Mouse (Mus musculus): ENCODE results near the gene Atad3a. TPM values are rescaled to one million over a fixed set of nuclear protein-coding genes. Genes with fewer than 3 reads are reported as not detected.

The Atad3a gene
- total and polyA plus RNA-seq, 2 experiments from 2014 or later: 52.6 to 65.9 TPM

DNA sequence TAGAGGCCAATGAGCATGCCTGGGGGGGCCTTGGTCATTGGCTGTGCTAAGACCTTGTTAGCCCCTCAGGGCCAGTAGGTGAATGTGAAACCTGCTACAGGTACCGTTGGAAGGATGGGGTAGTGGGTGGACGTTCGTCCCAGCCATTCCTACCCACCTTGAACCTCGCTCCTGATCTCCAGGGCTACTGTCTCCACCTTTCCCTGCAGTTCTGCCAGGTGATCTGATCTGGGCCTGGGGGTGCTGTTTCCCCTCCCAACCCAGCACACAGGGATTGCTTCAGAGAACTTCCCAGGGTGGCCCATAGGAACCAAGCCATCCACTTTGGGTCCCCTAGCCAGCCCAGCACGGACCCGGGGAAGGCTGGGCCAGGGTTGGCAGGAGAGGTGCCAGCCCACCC, 21.7 kb downstream of the Atad3a start:
- no peaks in the 10 kb centered on the region for H3K9me3 ChIP-seq (ENCODE audit: low read length)
- TF ChIP-seq CTCF (IDR thresholded peaks at IDR 0.05): no peak
- H3K9ac ChIP-seq (replicated peaks; ENCODE audit: low read length, poor library complexity, severe bottlenecking): no peak overlapping the region

DNA sequence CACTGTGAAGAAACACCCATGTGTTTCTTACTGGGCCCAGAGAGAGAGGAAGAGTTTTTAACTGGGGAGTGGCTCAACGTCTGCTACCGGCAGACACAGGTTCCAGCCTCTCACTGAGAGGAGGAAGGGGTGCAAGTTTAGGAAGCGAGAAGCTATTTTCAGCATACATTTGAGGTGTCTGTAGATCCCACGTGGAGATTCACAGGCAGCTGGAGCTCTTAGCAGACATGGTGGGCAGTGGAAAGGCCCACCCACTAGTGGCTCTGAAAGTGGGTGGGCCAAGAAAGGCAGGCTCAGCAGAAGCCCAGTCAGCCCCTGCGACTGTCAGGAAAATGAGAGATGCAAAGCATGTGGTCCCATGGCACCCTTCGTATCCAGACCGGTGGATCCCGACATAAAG, 22.6 kb downstream of the Atad3a start:
- Histone ChIP-seq H3K9ac (replicated peaks; ENCODE audit: low read length, poor library complexity, severe bottlenecking) (no peak overlapping the region), H3K27ac (ENCODE audit: low read depth, low read length) (no peak overlapping the region), H3K4me1 (ENCODE audit: insufficient read depth, low read length) (peaks cover 10% of the 10 kb centered on the region; the same call in 1 of the 2 replicates), H3K27me3 (ENCODE audit: insufficient read depth, low read length) (no peaks in the 10 kb centered on the region), H3K36me3 (ENCODE audit: insufficient read depth, low read length) (peaks cover 43% of the 10 kb centered on the region), H3K4me3 (ENCODE audit: low read depth, low read length) (no peak overlapping the region), H3K4me2 (ENCODE audit: low read depth, low read length, poor library complexity, severe bottlenecking) (no peak overlapping the region), H3K9me3 (ENCODE audit: low read length) (no peaks in the 10 kb centered on the region)
- no peak for TF ChIP-seq CTCF (IDR thresholded peaks at IDR 0.05)
- DNase-seq (ENCODE audit: low spot score): no peak
- 67% methylated on average over 8 of the region's 8 CpGs for WGBS
- no peak for ATAC-seq (ENCODE audit: low FRiP score)

More for the DNA sequence above, 21.7 kb downstream of the Atad3a start:
- H3K4me2 ChIP-seq (ENCODE audit: low read depth, low read length, poor library complexity, severe bottlenecking): no peak overlapping the region
- WGBS: 85% methylated on average over 6 of the region's 6 CpGs
- H3K4me3 ChIP-seq (ENCODE audit: low read depth, low read length): no peak overlapping the region
- H3K4me1 ChIP-seq (ENCODE audit: insufficient read depth, low read length): 0 out of 2 replicates have a peak, but pooled peaks cover 7% of the 10 kb centered on the region
- H3K36me3 ChIP-seq (ENCODE audit: insufficient read depth, low read length): peaks cover 49% of the 10 kb centered on the region
- DNase-seq (ENCODE audit: low spot score) (no peak), ATAC-seq (ENCODE audit: low FRiP score) (no peak)
- H3K27ac ChIP-seq (ENCODE audit: low read depth, low read length): no peak overlapping the region
- no peaks in the 10 kb centered on the region for H3K27me3 ChIP-seq (ENCODE audit: insufficient read depth, low read length)

DNA sequence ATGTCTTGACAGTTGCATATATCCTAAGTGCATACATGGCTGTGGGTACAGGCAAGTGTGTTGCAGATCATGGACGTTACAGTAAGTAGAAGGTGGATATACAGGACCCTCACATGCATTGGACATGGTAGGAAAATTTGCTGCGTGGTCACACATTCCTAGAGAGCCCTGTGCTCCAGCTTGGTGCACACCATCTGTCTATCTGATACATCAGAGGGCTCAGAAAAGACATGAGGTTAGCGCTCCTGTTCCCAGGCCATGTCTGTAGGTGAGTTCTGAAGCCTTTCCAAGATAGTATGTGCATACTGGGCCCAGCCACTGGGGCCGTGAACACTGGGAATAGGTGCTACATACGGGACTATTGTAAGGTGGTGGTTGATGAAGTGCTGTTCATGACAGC, 24.5 kb downstream of the Atad3a start:
- peaks cover 10% of the 10 kb centered on the region; the same call in 1 of the 2 replicates for H3K4me1 ChIP-seq (ENCODE audit: insufficient read depth, low read length)
- peak overlapping the region; percentile 91; the same call in 1 of the 2 replicates for H3K9ac ChIP-seq (replicated peaks; ENCODE audit: low read length, poor library complexity, severe bottlenecking)
- peak overlapping the region; percentile 74; the same call in 1 of the 2 replicates for H3K4me3 ChIP-seq (ENCODE audit: low read depth, low read length)
- no peak overlapping the region for H3K27ac ChIP-seq (ENCODE audit: low read depth, low read length)
- peak overlapping the region; percentile 70 for H3K4me2 ChIP-seq (ENCODE audit: low read depth, low read length, poor library complexity, severe bottlenecking)
- no peaks in the 10 kb centered on the region for H3K9me3 ChIP-seq (ENCODE audit: low read length)
- no peak for ATAC-seq (ENCODE audit: low FRiP score)
- 87% methylated on average over 5 of the region's 5 CpGs for WGBS
- no peak for DNase-seq (ENCODE audit: low spot score)
- no peak for TF ChIP-seq CTCF (IDR thresholded peaks at IDR 0.05)
- H3K36me3 ChIP-seq (ENCODE audit: insufficient read depth, low read length): peaks cover 29% of the 10 kb centered on the region
- H3K27me3 ChIP-seq (ENCODE audit: insufficient read depth, low read length): no peaks in the 10 kb centered on the region

DNA sequence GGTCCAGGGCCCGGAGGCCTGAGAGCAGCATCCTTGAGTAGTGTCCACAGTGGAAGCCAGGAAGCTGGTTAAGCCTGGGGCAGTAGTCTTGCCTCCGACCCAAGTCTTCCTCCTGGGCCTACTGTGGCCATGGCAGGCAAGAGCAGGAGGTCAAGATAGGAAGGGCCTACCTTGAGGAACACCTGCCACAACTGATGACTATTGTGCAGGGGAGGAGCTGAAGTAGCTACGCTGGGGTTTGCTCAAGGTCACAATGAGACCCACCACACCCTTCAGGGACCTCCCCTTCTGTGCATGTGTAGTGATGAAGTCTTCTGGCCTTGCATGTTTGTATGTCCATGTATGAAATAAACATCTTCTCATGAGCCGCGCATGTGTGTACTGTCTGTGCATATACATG, 25.1 kb downstream of the Atad3a start:
- Histone ChIP-seq H3K4me2 (ENCODE audit: low read depth, low read length, poor library complexity, severe bottlenecking) (peak overlapping the region; percentile 70), H3K27ac (ENCODE audit: low read depth, low read length) (peak overlapping the region; percentile 94), H3K9me3 (ENCODE audit: low read length) (no peaks in the 10 kb centered on the region), H3K27me3 (ENCODE audit: insufficient read depth, low read length) (no peaks in the 10 kb centered on the region), H3K4me1 (ENCODE audit: insufficient read depth, low read length) (peaks cover 10% of the 10 kb centered on the region; the same call in 1 of the 2 replicates), H3K36me3 (ENCODE audit: insufficient read depth, low read length) (peaks cover 28% of the 10 kb centered on the region), H3K4me3 (ENCODE audit: low read depth, low read length) (peak overlapping the region; percentile 74), H3K9ac (replicated peaks; ENCODE audit: low read length, poor library complexity, severe bottlenecking) (peak overlapping the region; percentile 91)
- WGBS: 61% methylated on average over 5 of the region's 5 CpGs
- no peak for TF ChIP-seq CTCF (IDR thresholded peaks at IDR 0.05)
- DNase-seq (ENCODE audit: low spot score) (no peak), ATAC-seq (ENCODE audit: low FRiP score) (no peak)

DNA sequence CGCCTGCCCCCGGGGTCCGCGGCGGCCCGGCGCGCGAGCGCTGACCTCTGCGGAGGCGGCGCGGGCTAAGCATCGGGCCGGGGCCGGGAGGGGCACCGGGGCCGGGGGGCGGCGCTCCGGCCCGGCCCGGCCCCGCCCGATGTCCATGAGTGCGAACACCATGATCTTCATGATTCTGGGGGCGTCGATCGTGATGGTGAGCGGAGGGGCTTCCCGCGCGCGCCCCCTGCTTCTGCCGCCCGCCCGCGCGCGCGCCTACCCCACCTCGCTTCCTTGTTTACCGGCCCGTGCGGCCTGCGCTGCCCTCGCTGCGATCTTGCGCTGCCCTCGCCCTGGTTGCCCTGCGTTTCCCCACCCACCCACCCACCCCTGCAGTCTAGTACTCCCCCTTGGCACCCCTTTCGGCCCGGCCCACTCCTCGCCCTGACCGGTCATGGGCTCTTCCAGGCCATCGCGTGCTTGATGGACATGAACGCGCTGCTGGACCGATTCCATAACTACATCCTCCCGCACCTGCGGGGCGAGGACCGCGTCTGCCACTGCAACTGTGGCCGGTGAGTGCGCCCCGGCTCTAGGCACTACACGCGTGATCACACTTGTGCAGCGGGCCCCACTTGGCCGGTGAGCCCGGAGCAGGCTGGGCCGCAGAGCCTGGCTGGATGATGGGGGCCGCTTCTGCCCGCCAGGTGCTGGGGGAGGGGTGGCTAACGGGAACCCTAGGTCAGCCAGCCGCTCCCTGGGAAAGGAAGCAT, 25.8 kb downstream of the Atad3a start:
- Histone ChIP-seq H3K27me3 (ENCODE audit: insufficient read depth, low read length) (no peaks in the 10 kb centered on the region), H3K4me3 (ENCODE audit: low read depth, low read length) (peak overlapping the region; percentile 74), H3K36me3 (ENCODE audit: insufficient read depth, low read length) (peaks cover 21% of the 10 kb centered on the region), H3K9me3 (ENCODE audit: low read length) (no peaks in the 10 kb centered on the region), H3K9ac (replicated peaks; ENCODE audit: low read length, poor library complexity, severe bottlenecking) (peak overlapping the region; percentile 91), H3K4me1 (ENCODE audit: insufficient read depth, low read length) (peaks cover 10% of the 10 kb centered on the region; the same call in 1 of the 2 replicates), H3K4me2 (ENCODE audit: low read depth, low read length, poor library complexity, severe bottlenecking) (peak overlapping the region; percentile 70), H3K27ac (ENCODE audit: low read depth, low read length) (peak overlapping the region; percentile 94)
- peak; percentile 73 for DNase-seq (ENCODE audit: low spot score)
- peak; percentile 72 for ATAC-seq (ENCODE audit: low FRiP score)
- TF ChIP-seq CTCF (IDR thresholded peaks at IDR 0.05): peak; percentile 18
- under 1% methylated on average over 41 of the region's 79 CpGs for WGBS

DNA sequence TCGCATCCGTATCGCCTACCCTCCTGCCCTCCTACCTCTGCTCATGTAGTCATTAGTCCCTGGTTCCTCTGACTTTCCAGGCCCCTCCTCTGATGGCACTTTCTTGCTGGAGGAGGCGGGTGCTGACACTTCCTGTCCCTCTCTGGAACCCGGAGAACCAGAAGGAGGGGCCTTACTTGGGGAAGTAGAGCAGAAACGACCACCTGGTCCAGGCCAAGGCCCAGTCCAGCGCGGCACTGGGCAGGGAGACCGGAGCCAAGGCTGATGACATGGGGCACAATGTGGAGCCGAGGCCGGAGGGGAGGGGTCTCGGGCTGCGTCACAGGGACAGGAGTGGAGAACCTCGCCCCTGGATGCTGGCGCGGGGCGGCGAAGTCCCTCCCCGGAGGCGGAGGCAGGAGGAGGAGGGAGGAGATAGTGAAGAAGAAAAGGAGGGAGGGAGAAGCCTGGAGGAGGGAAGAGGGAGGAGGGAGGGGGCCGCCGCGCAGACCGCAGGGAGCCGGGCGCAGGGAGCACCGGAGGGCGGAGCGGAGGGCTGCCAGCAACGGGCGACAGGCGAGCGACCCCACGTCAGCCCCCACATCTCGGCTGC, 26.4 kb downstream of the Atad3a start, which contains the start of gene Tmem240:
Gene Tmem240, plus strand, starts transcription at position 451 of the 592 bp plus-strand sequence.
- ATAC-seq (ENCODE audit: low FRiP score): peak; percentile 89
- Histone ChIP-seq H3K9me3 (ENCODE audit: low read length) (no peaks in the 10 kb centered on the region), H3K4me3 (ENCODE audit: low read depth, low read length) (peak within 1 kb of the TSS; percentile 74), H3K4me1 (ENCODE audit: insufficient read depth, low read length) (peaks cover 10% of the 10 kb centered on the region; the same call in 1 of the 2 replicates), H3K4me2 (ENCODE audit: low read depth, low read length, poor library complexity, severe bottlenecking) (peak within 1 kb of the TSS; percentile 70), H3K36me3 (ENCODE audit: insufficient read depth, low read length) (peaks cover 15% of the 10 kb centered on the region; the same call in 1 of the 2 replicates), H3K27me3 (ENCODE audit: insufficient read depth, low read length) (no peaks in the 10 kb centered on the region), H3K27ac (ENCODE audit: low read depth, low read length) (peak within 1 kb of the TSS; percentile 94), H3K9ac (replicated peaks; ENCODE audit: low read length, poor library complexity, severe bottlenecking) (peak within 1 kb of the TSS; percentile 91)
- WGBS: under 1% methylated on average over 25 of the region's 35 CpGs
- peak; percentile 94 for DNase-seq (ENCODE audit: low spot score)
- no peak for TF ChIP-seq CTCF (IDR thresholded peaks at IDR 0.05)

Measured in midbrain, postnatal 0 days (tissue).